Mouse (Mus musculus) urinary bladder, postnatal 36 days (tissue): ENCODE data around the gene Slc4a10.
"Not testable (repeated sequence)": the region's sequence is repeated elsewhere in the genome, so short reads cannot be mapped to it uniquely, and the experiment has no call there.

Experiments used
- DNase-seq, 2 experiments: peaks; one replicate each; pipeline ENCODE4 v3.0.0; 2022; ENCODE audit warnings: low spot score in 2 of 2, mixed read lengths in 1 of 2

The Slc4a10 gene

GRCm38 (mm10) chr2:62046421-62046845 is at the start of gene Slc4a10:
Slc4a10 (plus strand) TSS chr2:62046462.
- no peak for DNase-seq

DNA sequence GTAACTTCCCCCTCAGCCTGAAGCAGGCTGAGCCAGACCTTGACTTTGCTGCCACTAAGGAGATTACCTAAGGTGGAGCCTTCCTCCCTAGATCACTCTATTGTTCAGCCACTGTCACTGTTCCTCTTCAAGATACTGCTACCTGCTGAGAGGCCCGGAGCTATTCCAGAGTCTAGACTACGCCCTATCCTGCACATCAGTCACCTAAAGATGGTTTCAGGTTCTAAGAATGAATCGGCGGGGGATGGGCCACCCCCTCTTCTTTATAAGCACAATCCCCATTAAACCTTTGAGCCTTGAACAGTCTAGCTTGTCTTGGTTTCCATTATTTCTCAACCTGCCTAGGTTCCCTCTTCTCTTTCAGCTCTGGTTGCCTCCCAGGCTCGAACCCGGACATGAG is 45.0 kb upstream of the Slc4a10 start:
- not testable (repeated sequence) for DNase-seq

GRCm38 (mm10) chr2:62018209-62018608 is 28.1 kb upstream of the Slc4a10 start:
- DNase-seq = no peak

DNA sequence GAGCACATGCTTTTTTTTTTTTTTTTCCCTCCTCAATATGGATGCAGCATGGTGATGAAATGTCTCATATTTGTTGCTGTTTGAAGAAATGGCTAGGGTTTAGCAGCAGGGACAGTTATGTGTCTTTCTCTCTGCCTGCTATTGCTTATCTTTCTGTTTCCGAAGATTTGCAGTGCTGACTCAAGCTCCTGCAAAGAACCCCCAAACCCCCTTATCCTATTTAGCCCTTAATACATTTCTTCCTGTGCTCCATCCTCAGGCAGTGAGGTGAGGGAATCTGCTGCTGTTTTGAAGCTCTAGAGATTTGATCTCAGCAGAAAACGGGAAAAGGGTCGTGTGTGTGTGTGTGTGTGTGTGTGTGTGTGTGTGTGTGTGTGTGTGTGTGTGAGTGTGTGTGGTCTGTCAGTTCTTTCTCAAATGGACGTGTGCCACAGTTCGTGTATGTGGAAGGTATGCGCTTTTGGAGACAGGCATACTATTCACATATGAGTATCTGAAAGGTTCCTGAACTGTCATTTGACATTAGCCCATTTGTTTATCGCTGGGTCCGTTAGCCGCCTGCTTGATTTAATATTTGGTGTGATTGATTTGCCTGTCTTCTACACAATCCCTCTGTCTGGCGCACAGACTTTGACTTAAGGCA is 720 bp downstream of the Slc4a10 start:
- DNase-seq = no peak

DNA sequence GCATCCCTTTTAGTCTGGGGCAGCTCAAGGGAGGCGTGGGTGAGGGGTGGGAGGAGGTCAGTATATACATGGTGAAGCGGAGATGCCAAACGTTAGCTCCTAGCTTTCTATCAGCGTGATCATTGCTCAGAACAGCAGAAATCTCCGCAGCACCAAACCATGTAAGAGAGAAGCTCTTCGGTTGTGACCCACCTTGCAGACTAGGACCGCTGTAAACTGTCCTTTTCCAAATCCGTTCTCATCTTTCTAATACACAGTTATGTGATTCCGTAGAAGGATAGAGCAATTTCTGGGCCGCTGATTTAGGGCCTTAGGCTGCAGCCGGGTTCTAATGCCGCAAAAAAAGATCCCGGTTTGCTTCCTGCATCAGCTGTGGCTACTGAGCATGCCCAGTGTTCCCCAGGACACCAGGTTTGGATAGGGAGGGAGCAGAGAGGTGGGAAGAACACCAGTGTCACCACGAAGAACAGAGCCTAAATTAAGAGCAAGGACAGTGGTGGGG is 1.3 kb downstream of the Slc4a10 start:
- DNase-seq = no peak

DNA sequence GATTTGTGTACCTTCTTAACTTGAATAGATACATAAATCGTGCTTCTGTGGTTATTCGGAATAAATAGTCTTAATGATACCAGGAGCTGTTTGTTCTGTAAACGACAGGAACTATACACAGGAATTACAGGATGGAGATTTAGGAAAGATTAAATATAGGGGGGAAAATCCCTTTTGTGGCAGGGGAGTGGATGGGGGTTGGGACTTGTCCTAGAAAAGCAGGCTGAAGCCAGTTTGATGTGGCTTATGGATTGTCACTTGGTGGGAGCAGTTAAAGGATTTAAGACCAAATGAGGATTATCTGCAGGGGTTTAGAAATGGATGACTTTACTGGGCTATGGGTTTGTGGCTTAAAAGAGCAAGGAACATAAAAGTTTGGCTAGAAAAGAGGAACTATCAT is 1.9 kb downstream of the Slc4a10 start:
- no peak for DNase-seq

DNA sequence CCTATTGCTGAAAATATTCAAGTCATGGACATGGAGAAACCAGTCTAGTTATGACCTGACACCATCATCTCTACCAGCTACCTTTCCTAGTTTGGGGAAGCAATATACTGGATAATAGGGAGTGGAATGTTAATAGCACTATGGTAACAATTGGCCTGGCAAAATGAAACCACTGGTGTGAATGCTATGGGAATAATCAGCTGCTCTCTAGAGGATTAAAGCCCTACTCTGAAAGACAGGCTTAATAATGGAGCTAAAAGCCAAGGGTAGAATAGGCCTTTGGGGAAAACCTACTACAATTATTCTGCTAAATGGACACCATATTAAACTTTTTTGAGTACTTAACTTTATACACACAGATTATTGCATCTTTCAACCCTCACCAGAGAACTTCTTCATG is 30.2 kb downstream of the Slc4a10 start:
- no peak for DNase-seq

- DNase-seq = no peak
Observed at GRCm38 (mm10) chr2:62087566-62087965, 41.3 kb downstream of the Slc4a10 start.

DNA sequence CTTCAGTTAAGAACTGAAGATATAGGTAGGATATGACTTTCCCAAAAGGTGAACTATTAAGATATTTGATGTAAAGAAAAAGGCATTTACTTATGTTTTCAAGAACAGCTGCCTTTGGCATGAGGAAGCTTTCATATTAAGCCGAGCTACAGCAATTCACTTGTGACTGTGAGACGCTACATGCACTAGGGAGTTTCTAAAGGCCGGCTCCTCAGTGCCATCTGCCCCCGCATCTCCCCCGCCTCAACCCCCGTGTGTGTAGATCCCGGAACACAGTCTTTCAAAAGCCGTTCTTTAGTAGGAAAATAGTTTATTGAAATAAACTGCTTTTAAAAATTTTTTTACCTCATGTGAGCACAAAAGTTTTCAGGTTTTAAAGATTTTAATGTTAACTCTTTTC is 42.5 kb downstream of the Slc4a10 start:
- DNase-seq = no peak

GRCm38 (mm10) chr2:62089208-62089607 is 42.9 kb downstream of the Slc4a10 start:
- DNase-seq = no peak

DNA sequence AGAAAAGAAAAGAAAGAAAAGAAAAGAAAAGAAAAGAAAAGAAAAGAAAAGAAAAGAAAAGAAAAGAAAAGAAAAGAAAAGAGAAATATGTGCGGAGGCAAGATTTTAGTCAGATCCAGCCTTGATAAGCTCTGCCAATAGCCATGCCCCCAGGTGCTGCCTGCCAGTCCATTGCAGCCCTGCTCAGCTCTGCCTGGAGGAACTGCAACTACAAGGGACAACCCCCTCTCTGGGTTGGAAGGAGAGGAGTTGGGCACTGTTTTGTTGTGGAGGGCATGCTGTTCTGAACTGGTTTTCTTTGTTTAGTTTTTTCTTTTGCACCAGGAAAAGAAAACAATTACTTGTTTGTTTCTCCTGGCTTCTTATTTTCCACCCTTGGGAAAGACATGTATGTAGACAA is 54.3 kb downstream of the Slc4a10 start:
- DNase-seq = no peak

GRCm38 (mm10) chr2:62115346-62115745 is 69.1 kb downstream of the Slc4a10 start:
- no peak for DNase-seq

DNA sequence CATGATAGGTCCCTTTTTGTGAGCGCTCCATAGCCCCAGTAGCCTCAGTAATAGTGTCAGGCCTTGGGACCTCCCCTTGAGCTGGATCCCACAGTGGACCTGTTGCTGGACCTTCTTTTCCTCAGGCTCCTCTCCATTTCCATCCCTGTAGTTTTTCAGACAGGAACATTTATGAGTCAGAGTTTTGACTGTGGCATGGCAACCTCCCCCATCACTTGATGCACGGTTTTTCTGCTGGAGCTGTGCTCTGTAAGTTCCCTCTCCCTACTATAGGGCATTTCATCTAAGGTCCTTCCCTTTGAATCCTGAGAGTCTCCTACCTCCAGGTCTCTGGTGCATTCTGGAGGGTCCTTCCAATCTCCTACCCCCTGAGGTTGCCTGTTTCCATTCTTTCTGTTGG is 83.7 kb downstream of the Slc4a10 start:
- DNase-seq = no peak

DNA sequence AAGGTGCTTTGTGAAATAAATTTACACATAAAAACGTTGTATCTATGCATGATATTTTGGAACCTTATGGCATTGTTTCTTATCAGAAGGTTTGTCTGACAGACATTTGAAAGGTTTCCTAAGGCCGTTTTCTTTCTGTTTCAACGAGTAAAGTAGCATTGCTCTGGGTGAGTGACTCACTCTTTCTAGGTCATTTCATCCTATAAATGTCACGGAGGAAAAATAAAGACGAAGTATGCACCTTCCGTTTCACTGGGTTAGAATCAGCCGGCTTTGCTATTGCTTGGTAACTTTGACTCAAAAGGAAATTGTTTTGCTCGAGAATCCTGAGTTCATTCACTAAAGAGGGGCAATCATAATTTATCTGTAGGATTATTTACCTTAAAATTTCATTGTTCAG is 88.6 kb downstream of the Slc4a10 start:
- no peak for DNase-seq

DNA sequence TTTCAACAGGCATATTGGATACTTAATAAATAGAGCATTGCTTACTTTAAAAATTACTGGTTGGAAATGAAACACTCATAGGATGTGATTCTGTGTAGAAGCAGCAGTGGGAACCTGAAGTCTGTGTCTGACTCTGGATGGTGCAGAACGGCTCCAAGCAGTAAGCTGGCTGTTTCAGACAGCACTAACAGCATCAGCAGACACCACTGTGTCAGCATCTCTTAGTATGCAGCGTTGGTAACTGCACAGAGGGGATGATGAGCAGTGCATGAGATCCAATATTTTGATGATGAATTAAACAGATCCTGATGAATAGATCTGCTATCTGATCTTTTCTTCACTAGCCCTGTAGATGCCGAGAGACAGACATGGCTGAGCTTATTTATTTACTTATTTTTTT is 101.4 kb downstream of the Slc4a10 start:
- DNase-seq = no peak

DNA sequence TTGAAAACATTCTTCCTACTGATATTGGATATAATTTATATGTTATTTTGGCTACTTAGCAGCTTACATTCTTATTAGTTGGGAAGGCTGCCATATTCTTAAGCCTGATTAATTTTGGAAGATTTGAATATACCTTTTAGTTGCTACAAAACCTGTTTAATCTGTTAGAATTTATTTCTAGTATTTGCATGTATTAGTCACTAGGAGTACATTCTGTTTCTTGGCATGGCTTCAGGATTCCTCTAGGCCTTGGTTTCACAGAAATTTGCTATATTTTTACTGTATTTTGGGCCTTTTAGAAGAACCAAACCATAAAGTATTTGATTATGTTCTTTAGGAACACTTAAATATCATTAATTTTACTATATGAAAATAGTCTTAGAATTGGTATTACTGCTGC is 103.2 kb downstream of the Slc4a10 start:
- DNase-seq = no peak

DNA sequence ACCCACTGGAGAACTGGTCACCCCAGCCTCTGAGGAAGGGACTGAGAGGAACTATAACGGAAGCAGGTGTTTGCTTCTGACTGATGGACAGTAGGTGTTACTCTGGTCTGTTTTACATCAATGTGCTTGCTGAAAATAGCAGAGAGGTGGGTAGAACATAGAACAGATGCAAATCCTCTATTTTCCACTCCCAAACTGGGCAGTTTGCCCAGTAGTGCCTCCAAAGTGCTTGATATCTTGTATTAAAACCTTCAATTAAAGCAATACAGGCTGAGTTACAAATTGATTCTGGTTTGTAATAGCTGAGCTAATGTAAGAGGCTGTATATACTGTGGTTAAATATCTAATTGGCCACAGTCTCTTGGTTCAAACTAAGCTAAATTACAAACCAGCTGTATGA is 104.6 kb downstream of the Slc4a10 start:
- DNase-seq = no peak

GRCm38 (mm10) chr2:62210109-62210508 is 163.8 kb downstream of the Slc4a10 start:
- DNase-seq = no peak

DNA sequence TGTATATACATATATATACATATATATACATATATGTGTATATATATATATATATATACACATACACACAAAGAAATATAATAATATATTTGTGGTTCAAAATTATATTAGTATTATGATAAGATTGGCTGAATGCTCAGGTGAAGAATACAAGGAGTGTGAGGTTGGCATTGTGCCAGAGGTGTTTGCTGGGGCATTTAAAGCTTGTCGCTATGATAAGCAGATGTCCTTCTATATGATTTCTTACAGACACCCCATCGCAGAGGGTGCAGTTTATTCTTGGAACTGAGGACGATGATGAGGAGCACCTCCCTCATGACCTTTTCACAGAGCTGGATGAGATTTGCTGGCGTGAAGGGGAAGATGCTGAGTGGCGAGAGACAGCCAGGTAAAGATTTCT is 164.8 kb downstream of the Slc4a10 start:
- no peak for DNase-seq

- no peak for DNase-seq
Observed at GRCm38 (mm10) chr2:62227563-62227962, 181.3 kb downstream of the Slc4a10 start.

GRCm38 (mm10) chr2:62231271-62231670 is 185.0 kb downstream of the Slc4a10 start:
- no peak for DNase-seq

GRCm38 (mm10) chr2:62244167-62244566 is 197.9 kb downstream of the Slc4a10 start:
- no peak for DNase-seq

DNA sequence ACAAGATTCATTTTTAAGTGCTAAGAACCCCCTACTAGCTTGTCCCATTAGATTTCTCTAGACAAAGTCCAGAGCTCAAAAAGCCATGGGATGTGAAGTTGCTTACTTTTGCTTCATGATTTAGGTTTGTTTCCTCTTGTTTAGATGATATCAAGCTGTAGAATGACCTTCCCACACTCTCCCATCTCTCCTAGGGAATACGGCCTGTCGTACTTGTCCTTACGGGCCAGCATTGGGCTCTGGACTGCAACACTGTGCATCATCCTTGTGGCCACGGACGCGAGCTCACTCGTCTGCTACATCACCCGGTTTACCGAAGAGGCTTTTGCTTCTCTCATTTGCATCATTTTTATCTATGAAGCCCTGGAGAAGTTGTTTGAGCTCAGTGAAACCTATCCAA is 222.2 kb downstream of the Slc4a10 start:
- no peak for DNase-seq

GRCm38 (mm10) chr2:62271840-62272239 is 225.6 kb downstream of the Slc4a10 start:
- no peak for DNase-seq
